Mouse (Mus musculus) forebrain, embryonic 11.5 days (tissue): ENCODE results near the gene Igfbpl1. TPM values are rescaled to one million over a fixed set of nuclear protein-coding genes. Genes with fewer than 3 reads are reported as not detected.

Experiments
- ATAC-seq: fragments of 200-750 bp; cut with Nextera tagmentation; replicated peaks from 2 replicates; pipeline ENCODE4 v1.8.0; 2017; ENCODE audit warnings: moderate TSS enrichment; ENCODE audit not compliant: low FRiP score
- DNase-seq: peaks from one replicate; pipeline ENCODE4 v3.0.0-alpha.2; 2017; ENCODE audit warnings: low spot score
- H3K27ac ChIP-seq: fragments of 300-500 bp; sonication (generic); 2 replicates; pipeline ENCODE4 v1.5.1; 2014; ENCODE audit warnings: low read depth, low read length
- H3K27me3 ChIP-seq: fragments of 300-500 bp; sonication (generic); 2 replicates; pipeline ENCODE4 v1.6.1; 2014; ENCODE audit warnings: mild to moderate bottlenecking, low read length, mixed read lengths; ENCODE audit not compliant: control insufficient read depth, insufficient read depth
- H3K36me3 ChIP-seq: fragments of 300-500 bp; sonication (generic); 2 replicates; pipeline ENCODE4 v1.6.1; 2014; ENCODE audit warnings: mild to moderate bottlenecking, low read length, moderate library complexity, mixed read lengths; ENCODE audit not compliant: control insufficient read depth, insufficient read depth
- H3K4me1 ChIP-seq: fragments of 300-500 bp; sonication (generic); replicated peaks from 2 replicates; pipeline ENCODE4 v1.6.1; 2014; ENCODE audit warnings: low read length, mixed read lengths; ENCODE audit not compliant: control insufficient read depth, insufficient read depth
- H3K4me2 ChIP-seq: fragments of 300-500 bp; sonication (generic); 2 replicates; pipeline ENCODE4 v1.6.1; 2014; ENCODE audit warnings: low read depth, mild to moderate bottlenecking, low read length, moderate library complexity, mixed read lengths; ENCODE audit not compliant: severe bottlenecking
- H3K4me3 ChIP-seq: fragments of 300-500 bp; sonication (generic); 2 replicates; pipeline ENCODE4 v1.5.1; 2014; ENCODE audit warnings: low read depth, low read length
- H3K9ac ChIP-seq: fragments of 300-500 bp; sonication (generic); 2 replicates; pipeline ENCODE4 v1.6.1; 2014; ENCODE audit warnings: low read length
- H3K9me3 ChIP-seq: fragments of 300-500 bp; sonication (generic); 2 replicates; pipeline ENCODE4 v1.6.1; 2016; ENCODE audit warnings: low read length, mixed read lengths; ENCODE audit not compliant: control insufficient read depth
- WGBS: fragments of 180-500 bp; shearing (Covaris S2); extraction: QIAGEN DNeasy Blood & Tissue Kit; methylation state at CpG from one replicate; pipeline ENCODE4 v1.1.7; 2014; 5-methylcytosine and 5-hydroxymethylcytosine counted together
- polyA plus RNA-seq: library from polyadenylated mRNA; unstranded; fragments of >200 nt; fragmentation: Nextera tagmentation; extraction: Ambion mirVana; gene quantifications from 2 replicates; pipeline ENCODE4 v1.2.1, GENCODE M21; 2014

The Igfbpl1 gene
- polyA plus RNA-seq, 1 experiment from 2014 or later, result 84.0 TPM

DNA sequence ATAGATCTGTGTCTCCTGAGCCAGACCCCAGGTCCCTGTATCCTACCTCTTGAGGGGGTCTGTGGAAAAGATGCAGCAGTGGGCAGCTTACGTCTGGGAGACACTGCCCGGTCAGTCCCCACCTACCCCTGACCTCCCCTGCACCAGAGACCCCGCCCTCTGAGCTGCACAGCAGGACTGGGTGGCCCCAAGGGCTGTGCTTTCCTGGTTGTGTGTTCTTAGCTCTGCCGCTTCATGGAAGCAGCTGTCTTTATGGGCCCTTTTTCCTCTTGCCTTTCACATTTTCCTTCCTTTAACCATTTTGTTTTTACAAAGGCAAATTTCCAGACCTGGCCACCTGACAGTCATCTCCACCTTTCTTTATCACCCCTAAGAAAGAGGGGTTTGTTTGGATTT, 56.1 kb downstream of the Igfbpl1 start:
- Histone ChIP-seq H3K4me1 (peaks cover 21% of the 10 kb centered on the region), H3K9me3 (no peaks in the 10 kb centered on the region), H3K27ac (peak overlapping the region; percentile 68), H3K27me3 (peaks cover 7% of the 10 kb centered on the region; the same call in 1 of the 2 replicates), H3K9ac (peak overlapping the region; percentile 9; the same call in 1 of the 2 replicates), H3K4me3 (no peak overlapping the region), H3K4me2 (no peak overlapping the region; the same call in 1 of the 2 replicates), H3K36me3 (no peaks in the 10 kb centered on the region)
- ATAC-seq (no peak), DNase-seq (no peak)
- WGBS, result 1% methylated on average over 4 of the region's 4 CpGs

GRCm38 (mm10) chr4:45769791-45770637, 56.7 kb downstream of the Igfbpl1 start:
- peak overlapping the region; percentile 1; the same call in 1 of the 2 replicates for H3K9ac ChIP-seq
- DNase-seq, result no peak
- no peaks in the 10 kb centered on the region for H3K9me3 ChIP-seq
- peaks cover 8% of the 10 kb centered on the region for H3K27me3 ChIP-seq
- no peaks in the 10 kb centered on the region for H3K36me3 ChIP-seq
- H3K4me3 ChIP-seq, result no peak overlapping the region
- H3K27ac ChIP-seq, result peak overlapping the region; percentile 68
- WGBS, result 4% methylated on average over 10 of the region's 10 CpGs
- ATAC-seq, result no peak
- peaks cover 27% of the 10 kb centered on the region for H3K4me1 ChIP-seq
- H3K4me2 ChIP-seq, result no peak overlapping the region

DNA sequence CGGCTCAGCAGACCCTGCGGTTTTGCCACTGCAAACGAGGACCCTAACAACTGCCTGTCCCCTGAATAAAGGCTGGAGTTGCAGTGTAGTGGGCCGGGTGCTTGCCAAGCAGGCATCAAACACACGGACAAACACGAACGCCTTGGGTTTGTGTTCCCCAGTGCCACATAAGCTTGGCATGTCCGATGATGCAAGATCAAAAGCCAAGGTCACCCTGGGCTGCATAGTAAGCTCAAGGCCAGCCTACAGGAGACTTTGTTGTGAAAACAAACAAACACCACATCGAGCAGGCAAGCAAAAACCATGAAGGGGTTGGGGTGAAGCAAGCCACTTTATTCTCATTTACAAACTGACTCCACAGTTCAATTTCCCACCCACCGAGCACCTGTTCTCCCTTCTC, 57.6 kb downstream of the Igfbpl1 start:
- Histone ChIP-seq H3K9ac (no peak overlapping the region), H3K27ac (no peak overlapping the region), H3K27me3 (peaks cover 11% of the 10 kb centered on the region), H3K4me1 (peaks cover 34% of the 10 kb centered on the region), H3K4me3 (no peak overlapping the region), H3K4me2 (no peak overlapping the region), H3K36me3 (no peaks in the 10 kb centered on the region), H3K9me3 (no peaks in the 10 kb centered on the region)
- WGBS, result 38% methylated on average over 10 of the region's 10 CpGs
- DNase-seq (no peak), ATAC-seq (no peak)

DNA sequence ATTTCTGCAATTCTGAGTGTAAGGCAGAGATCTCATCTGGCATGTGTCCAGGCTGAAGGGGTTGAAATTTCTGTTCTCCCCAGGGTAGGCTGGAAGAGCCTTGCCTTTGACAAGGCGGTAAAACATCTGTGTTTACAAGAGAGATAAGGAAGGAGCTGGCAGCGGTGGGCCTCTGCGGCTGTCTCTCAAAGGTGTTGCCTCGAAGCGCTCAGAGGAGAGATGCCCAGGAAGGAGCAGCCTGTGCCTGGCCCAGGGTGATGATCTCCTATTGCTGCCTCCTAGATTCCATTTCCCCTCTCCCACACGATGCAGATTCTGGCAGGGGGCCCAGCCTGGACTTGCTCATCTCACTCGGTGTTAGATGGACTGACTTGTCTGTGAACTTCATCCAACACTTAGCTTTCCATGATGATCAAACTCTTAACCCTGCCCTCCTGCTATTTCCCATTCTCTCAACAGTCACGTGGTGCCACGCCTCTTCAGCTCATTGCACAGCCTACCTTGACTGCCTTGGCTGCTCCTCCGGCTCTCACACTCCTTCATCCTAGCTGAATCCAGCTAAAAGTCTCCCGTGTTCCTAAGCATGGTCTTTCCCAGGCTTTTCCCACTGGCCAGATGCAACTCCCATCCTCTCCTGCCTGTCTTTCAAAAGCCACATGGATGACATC, 58.7 kb downstream of the Igfbpl1 start:
- 71% methylated on average over 11 of the region's 11 CpGs for WGBS
- no peak for ATAC-seq
- Histone ChIP-seq H3K9me3 (no peaks in the 10 kb centered on the region), H3K27me3 (peaks cover 11% of the 10 kb centered on the region), H3K36me3 (no peaks in the 10 kb centered on the region), H3K4me3 (no peak overlapping the region), H3K9ac (no peak overlapping the region), H3K4me2 (no peak overlapping the region), H3K27ac (no peak overlapping the region), H3K4me1 (peaks cover 42% of the 10 kb centered on the region)
- DNase-seq, result no peak

DNA sequence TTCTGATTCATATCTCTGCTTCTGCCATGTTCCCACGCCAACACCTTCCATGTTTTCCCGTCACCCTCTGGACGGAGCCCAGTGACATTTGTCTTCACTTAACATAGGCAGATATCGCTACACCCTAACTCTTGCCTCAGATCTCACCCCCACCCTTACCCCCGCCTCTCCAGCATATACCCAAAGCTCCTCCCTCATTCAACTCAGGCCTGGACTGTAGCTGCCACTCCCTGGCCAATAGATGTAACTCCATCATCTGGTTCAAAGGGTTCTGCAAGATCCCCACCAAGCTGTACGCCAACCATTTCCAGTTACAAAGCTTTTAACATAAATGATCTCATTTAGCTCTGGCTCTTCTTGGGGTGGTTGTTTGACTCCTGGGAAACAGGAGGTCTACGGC, 59.9 kb downstream of the Igfbpl1 start:
- Histone ChIP-seq H3K27me3 (peaks cover 11% of the 10 kb centered on the region), H3K36me3 (no peaks in the 10 kb centered on the region), H3K4me1 (peaks cover 43% of the 10 kb centered on the region)

DNA sequence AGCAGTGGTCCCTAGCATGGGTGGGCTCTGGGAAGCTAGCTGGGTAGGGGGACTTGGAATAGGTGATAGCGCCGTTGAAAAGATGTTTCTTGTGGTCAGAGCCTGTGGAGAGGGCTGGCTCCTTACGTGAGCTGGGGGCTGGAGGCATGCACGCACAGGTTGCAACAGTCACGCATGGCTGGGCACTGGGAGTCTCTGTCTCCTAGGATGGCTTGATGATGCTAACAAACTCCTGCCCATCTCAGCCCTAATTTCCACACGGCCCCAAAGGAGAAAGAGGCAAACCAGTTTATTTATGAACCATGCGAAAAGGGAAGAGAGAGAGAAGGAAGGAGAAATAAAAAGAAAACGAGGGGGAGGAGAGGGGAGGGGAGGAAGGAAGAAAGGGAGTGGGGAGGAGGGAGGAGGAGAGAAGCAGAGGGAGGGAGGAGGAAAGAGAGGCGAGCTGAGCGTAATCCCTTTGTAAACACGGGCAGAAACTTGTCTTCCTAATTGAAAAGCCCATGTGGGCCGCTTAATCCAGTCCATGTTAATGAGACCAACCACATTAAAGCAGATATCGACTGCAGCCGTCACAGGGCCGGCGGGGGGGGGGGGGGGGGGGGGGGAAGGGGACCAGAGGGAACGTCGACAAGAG, 61.0 kb downstream of the Igfbpl1 start:
- peak overlapping the region; percentile 55; the same call in 1 of the 2 replicates for H3K4me2 ChIP-seq
- H3K36me3 ChIP-seq, result no peaks in the 10 kb centered on the region
- H3K4me3 ChIP-seq, result peak overlapping the region; percentile 16; the same call in 1 of the 2 replicates
- DNase-seq, result peak; percentile 78
- peaks cover 34% of the 10 kb centered on the region for H3K4me1 ChIP-seq
- under 1% methylated on average over 13 of the region's 18 CpGs for WGBS
- H3K9ac ChIP-seq, result peak overlapping the region; percentile 52
- no peaks in the 10 kb centered on the region for H3K9me3 ChIP-seq
- peak; percentile 58 for ATAC-seq
- peak overlapping the region; percentile 72 for H3K27ac ChIP-seq
- peaks cover 11% of the 10 kb centered on the region for H3K27me3 ChIP-seq

More for the DNA sequence above, 59.9 kb downstream of the Igfbpl1 start:
- Histone ChIP-seq H3K4me2 (no peak overlapping the region), H3K27ac (no peak overlapping the region), H3K9me3 (no peaks in the 10 kb centered on the region), H3K9ac (no peak overlapping the region), H3K4me3 (no peak overlapping the region)
- ATAC-seq (no peak), DNase-seq (no peak)
- WGBS, result 69% methylated on average over 7 of the region's 7 CpGs

GRCm38 (mm10) chr4:45765121-45765564, 61.6 kb downstream of the Igfbpl1 start:
- Histone ChIP-seq H3K4me2 (peak overlapping the region; percentile 55; the same call in 1 of the 2 replicates), H3K4me1 (peaks cover 29% of the 10 kb centered on the region), H3K9ac (peak overlapping the region; percentile 52), H3K27me3 (peaks cover 11% of the 10 kb centered on the region), H3K27ac (peak overlapping the region; percentile 72), H3K9me3 (no peaks in the 10 kb centered on the region), H3K36me3 (no peaks in the 10 kb centered on the region), H3K4me3 (peak overlapping the region; percentile 16; the same call in 1 of the 2 replicates)
- under 1% methylated on average over 16 of the region's 16 CpGs for WGBS
- no peak; the same call in 1 of the 2 replicates for ATAC-seq
- DNase-seq, result peak; percentile 63

DNA sequence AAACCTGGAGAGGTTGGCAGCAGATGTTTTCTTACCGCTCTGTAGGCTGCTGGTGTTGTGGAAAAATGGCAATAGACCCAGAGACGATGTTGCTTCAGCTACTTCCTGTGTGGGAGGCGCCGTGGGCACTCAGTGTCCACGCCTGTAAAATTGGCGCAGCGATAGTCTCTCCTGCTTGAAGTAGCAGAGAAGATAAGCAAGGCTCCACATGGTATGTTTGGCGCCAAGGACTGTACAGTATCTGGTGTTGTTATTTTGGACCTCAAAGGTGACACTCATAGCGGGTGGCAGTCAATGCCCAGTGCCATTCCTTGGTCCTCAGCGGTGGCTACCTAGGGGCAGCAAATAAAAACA, 62.6 kb downstream of the Igfbpl1 start:
- Histone ChIP-seq H3K4me1 (peaks cover 23% of the 10 kb centered on the region), H3K27ac (peak overlapping the region; percentile 54), H3K4me3 (no peak overlapping the region), H3K4me2 (peak overlapping the region; percentile 3; the same call in 1 of the 2 replicates), H3K9ac (no peak overlapping the region), H3K36me3 (no peaks in the 10 kb centered on the region), H3K9me3 (no peaks in the 10 kb centered on the region), H3K27me3 (peaks cover 11% of the 10 kb centered on the region)
- no peak for DNase-seq
- ATAC-seq, result no peak
- WGBS, result 17% methylated on average over 10 of the region's 10 CpGs
